ENCODE assay signal across 8 mouse cellular contexts in the genomic region with DNA sequence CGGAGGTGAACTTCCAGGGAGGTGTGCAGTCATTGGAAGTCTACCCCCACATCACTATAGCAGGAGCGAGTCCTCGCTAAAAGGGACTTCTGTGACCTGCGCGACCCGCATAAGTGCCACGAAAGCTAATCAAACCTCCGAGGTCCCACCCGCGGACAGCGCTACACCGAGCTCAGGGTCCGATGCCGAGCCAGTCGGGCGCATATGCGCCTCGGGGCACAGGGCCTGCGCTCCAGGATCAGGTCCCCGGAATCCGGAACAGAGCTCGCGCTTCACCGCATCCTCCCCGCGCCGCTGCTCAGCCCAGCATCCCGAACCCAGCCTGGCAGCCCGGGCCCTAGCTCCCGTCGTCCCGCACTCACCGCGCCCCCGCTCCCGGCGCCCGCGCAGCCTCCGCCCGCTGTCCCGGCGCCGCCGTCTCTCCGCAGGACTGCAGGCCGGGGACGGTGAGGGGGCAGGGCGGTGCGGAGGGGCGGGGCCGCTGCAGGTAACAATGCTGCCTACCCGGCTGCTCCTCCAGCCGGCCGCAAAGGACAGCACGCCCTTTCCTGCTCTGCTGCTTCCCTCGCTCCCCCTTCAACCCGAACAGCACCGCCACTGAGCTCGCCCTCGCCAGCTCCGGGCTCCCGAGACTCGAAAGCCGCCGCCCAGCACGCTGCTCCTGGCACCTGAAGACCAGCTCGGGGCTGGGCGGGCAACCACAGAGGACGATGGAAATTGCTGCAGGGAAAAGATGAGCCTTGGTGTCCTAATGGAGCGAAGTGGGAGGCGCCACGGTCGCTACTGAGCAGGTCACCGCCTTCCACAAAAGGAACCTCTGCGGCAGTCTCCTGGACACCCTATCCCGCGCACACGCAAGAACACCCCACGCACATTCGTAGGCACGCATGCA. TPM values are rescaled to one million over a fixed set of nuclear protein-coding genes. Genes with fewer than 3 reads are reported as not detected.
DNase-seq lines count a peak whose midpoint lies in the region; ATAC-seq and TF ChIP-seq lines count a peak whose summit lies in the region.

A gene (minus strand): TSS at position 424 of the 892 bp plus-strand sequence.

- H3K36me3 ChIP-seq in heart, embryonic 10.5 days = no peaks in the 10 kb centered on the region
- peaks cover 6% of the 10 kb centered on the region; the same call in 1 of the 2 replicates for H3K36me3 ChIP-seq in liver, embryonic 16.5 days (ENCODE audit: control insufficient read depth, insufficient read depth)
- H3K36me3 ChIP-seq in neural tube, embryonic 11.5 days (ENCODE audit: control insufficient read depth, insufficient read depth, low read length) = no peaks in the 10 kb centered on the region
- no peaks in the 10 kb centered on the region for H3K36me3 ChIP-seq in stomach, embryonic 16.5 days (ENCODE audit: control insufficient read depth, insufficient read depth, low read length)

- H3K27ac ChIP-seq in left cerebral cortex, adult 2 months = peak within 1 kb of the TSS; percentile 53
- H3K27ac ChIP-seq in heart, embryonic 10.5 days = peak within 1 kb of the TSS; percentile 75
- H3K27ac ChIP-seq in liver, embryonic 16.5 days (ENCODE audit: low read length) = peak within 1 kb of the TSS; percentile 86
- no peak within 1 kb of the TSS for H3K27ac ChIP-seq in neural tube, embryonic 11.5 days (ENCODE audit: low read depth, low read length)
- peak within 1 kb of the TSS; percentile 90 for H3K27ac ChIP-seq in stomach, embryonic 16.5 days (ENCODE audit: low read length)

- peak within 1 kb of the TSS; percentile 91 for H3K9ac ChIP-seq in liver, embryonic 16.5 days (ENCODE audit: low read depth, low read length)
- peak within 1 kb of the TSS; percentile 70 for H3K9ac ChIP-seq in neural tube, embryonic 11.5 days (ENCODE audit: low read length)
- peak within 1 kb of the TSS; percentile 88 for H3K9ac ChIP-seq in stomach, embryonic 16.5 days (ENCODE audit: low read length)

- no peaks in the 10 kb centered on the region for H3K9me3 ChIP-seq in heart, embryonic 10.5 days
- H3K9me3 ChIP-seq in liver, embryonic 16.5 days (replicated peaks; ENCODE audit: control insufficient read depth, low read length) = no peaks in the 10 kb centered on the region
- no peaks in the 10 kb centered on the region for H3K9me3 ChIP-seq in neural tube, embryonic 11.5 days (ENCODE audit: control insufficient read depth, low read length)
- no peaks in the 10 kb centered on the region for H3K9me3 ChIP-seq in stomach, embryonic 16.5 days (replicated peaks; ENCODE audit: control insufficient read depth, low read length)

- H3K4me3 ChIP-seq in left cerebral cortex, adult 2 months = peak within 1 kb of the TSS; percentile 68
- peak within 1 kb of the TSS; percentile 73 for H3K4me3 ChIP-seq in heart, embryonic 10.5 days
- peak within 1 kb of the TSS; percentile 80 for H3K4me3 ChIP-seq in liver, embryonic 16.5 days (ENCODE audit: low read depth, low read length)
- peak within 1 kb of the TSS; percentile 66 for H3K4me3 ChIP-seq in neural tube, embryonic 11.5 days (ENCODE audit: low read depth, low read length)
- peak within 1 kb of the TSS; percentile 72 for H3K4me3 ChIP-seq in stomach, embryonic 16.5 days (replicated peaks; ENCODE audit: low read length)

- peaks cover 72% of the 10 kb centered on the region for H3K27me3 ChIP-seq in heart, embryonic 10.5 days (ENCODE audit: insufficient read depth, poor library complexity, severe bottlenecking)
- peaks cover 25% of the 10 kb centered on the region for H3K27me3 ChIP-seq in liver, embryonic 16.5 days (ENCODE audit: control insufficient read depth, insufficient read depth, low read depth, low read length)
- peaks cover 23% of the 10 kb centered on the region for H3K27me3 ChIP-seq in neural tube, embryonic 11.5 days (ENCODE audit: control insufficient read depth, insufficient read depth, low read length)
- H3K27me3 ChIP-seq in stomach, embryonic 16.5 days (ENCODE audit: control insufficient read depth, insufficient read depth, low read length) = no peaks in the 10 kb centered on the region

- ATAC-seq in liver, embryonic 16.5 days (ENCODE audit: low read depth) = peak; percentile 64
- ATAC-seq in neural tube, embryonic 11.5 days (ENCODE audit: insufficient read depth, low FRiP score, low TSS enrichment) = peak; percentile 68
- ATAC-seq in stomach, embryonic 16.5 days (ENCODE audit: insufficient read depth, low FRiP score) = peak; percentile 91

- H3K4me2 ChIP-seq in liver, embryonic 16.5 days (ENCODE audit: low read depth, low read length) = peak within 1 kb of the TSS; percentile 97
- peak within 1 kb of the TSS; percentile 90 for H3K4me2 ChIP-seq in neural tube, embryonic 11.5 days (ENCODE audit: low read depth)
- H3K4me2 ChIP-seq in stomach, embryonic 16.5 days (ENCODE audit: low read depth, low read length) = peak within 1 kb of the TSS; percentile 99

- peaks cover 26% of the 10 kb centered on the region for H3K4me1 ChIP-seq in heart, embryonic 10.5 days
- peaks cover 29% of the 10 kb centered on the region for H3K4me1 ChIP-seq in liver, embryonic 16.5 days (ENCODE audit: control insufficient read depth, low read depth, low read length)
- H3K4me1 ChIP-seq in neural tube, embryonic 11.5 days (ENCODE audit: control insufficient read depth, insufficient read depth, low read length) = peaks cover 17% of the 10 kb centered on the region
- H3K4me1 ChIP-seq in stomach, embryonic 16.5 days (ENCODE audit: control insufficient read depth, insufficient read depth, low read length) = peaks cover 20% of the 10 kb centered on the region

- WGBS in heart, embryonic 10.5 days = under 1% methylated on average over 82 of the region's 82 CpGs
- under 1% methylated on average over 71 of the region's 82 CpGs for WGBS in liver, embryonic 16.5 days (ENCODE audit: insufficient replicate concordance)
- under 1% methylated on average over 79 of the region's 82 CpGs for WGBS in neural tube, embryonic 11.5 days
- WGBS in stomach, embryonic 16.5 days = under 1% methylated on average over 77 of the region's 82 CpGs

- DNase-seq in left cerebral cortex, adult 2 months (ENCODE audit: extremely low spot score in 1 of 2, low spot score in 2 of 2) = peak; percentile 46 to 52
- no peak for DNase-seq in left cerebral cortex, adult 11 months (ENCODE audit: low spot score)
- DNase-seq in embryo, embryonic 10 days (ENCODE audit: low spot score) = peak; percentile 72
- DNase-seq in heart, embryonic 10.5 days (ENCODE audit: low spot score) = peak; percentile 81
- peak; percentile 58 for DNase-seq in kidney, adult 9 months
- peak; percentile 70 for DNase-seq in neural tube, embryonic 11.5 days (ENCODE audit: low spot score)

- intact Hi-C loops in left cerebral cortex, adult 2 months (cut with DNase I) = loop anchor here (10.0 kb wide), 1 partner anchor 125 kb away; no protein-coding TSS in a partner anchor

- no peak for TF ChIP-seq CTCF in left cerebral cortex, adult 2 months (IDR thresholded peaks at IDR 0.05)

RNA-seq across cellular contexts. Expression of the gene that starts here (rescaled TPM):
- 1 to 10 TPM; 3.4 to 4.5 TPM for total RNA-seq in left cerebral cortex, adult 2 months (2021)
- polyA plus RNA-seq in heart, embryonic 10.5 days (2016; fragmentation: Nextera tagmentation; extraction: Ambion mirVana) = 1.2 and 2.0 TPM in 2 replicates
- polyA plus RNA-seq in liver, embryonic 16.5 days (2015; fragmentation: Nextera tagmentation; extraction: Ambion mirVana) = 50.0 and 59.2 TPM in 2 replicates
- polyA plus RNA-seq in neural tube, embryonic 11.5 days (2014; fragmentation: Nextera tagmentation; extraction: Ambion mirVana) = 6.0 and 7.0 TPM in 2 replicates
- polyA plus RNA-seq in stomach, embryonic 16.5 days (2015; fragmentation: Nextera tagmentation; extraction: Ambion mirVana) = 20.0 and 21.2 TPM in 2 replicates
